Mouse (Mus musculus) liver, embryonic 13.5 days (tissue): ENCODE data around the gene Lhx2. TPM values are rescaled to one million over a fixed set of nuclear protein-coding genes. Genes with fewer than 3 reads are reported as not detected.

Source experiments
- ATAC-seq: fragments of 200-750 bp; cut with Nextera tagmentation; 2 replicates; pipeline ENCODE4 v1.8.0; 2017; ENCODE audit warnings: low read depth, mild to moderate bottlenecking, moderate number of reproducible peaks, moderate library complexity
- DNase-seq: peaks from one replicate; pipeline ENCODE4 v3.0.0; 2022
- H3K27ac ChIP-seq: fragments of 300-500 bp; sonication (generic); 2 replicates; pipeline ENCODE4 v1.5.1; 2015; ENCODE audit warnings: moderate library complexity, mild to moderate bottlenecking, inconsistent platforms
- H3K27me3 ChIP-seq: fragments of 300-500 bp; sonication (generic); 2 replicates; pipeline ENCODE4 v1.6.1; 2015; ENCODE audit warnings: mild to moderate bottlenecking, inconsistent platforms
- H3K36me3 ChIP-seq: fragments of 300-500 bp; sonication (generic); 2 replicates; pipeline ENCODE4 v1.6.1; 2015; ENCODE audit warnings: mild to moderate bottlenecking, inconsistent platforms
- H3K4me1 ChIP-seq: fragments of 300-500 bp; sonication (generic); replicated peaks from 2 replicates; pipeline ENCODE4 v1.6.1; 2015; ENCODE audit warnings: inconsistent platforms
- H3K4me2 ChIP-seq: fragments of 300-500 bp; sonication (generic); 2 replicates; pipeline ENCODE4 v1.6.1; 2015; ENCODE audit warnings: inconsistent platforms, mild to moderate bottlenecking, moderate library complexity
- H3K4me3 ChIP-seq: fragments of 300-500 bp; sonication (generic); replicated peaks from 2 replicates; pipeline ENCODE4 v1.5.1; 2015; ENCODE audit warnings: mild to moderate bottlenecking, inconsistent platforms
- H3K9ac ChIP-seq: fragments of 300-500 bp; sonication (generic); 2 replicates; pipeline ENCODE4 v1.6.1; 2015; ENCODE audit warnings: mild to moderate bottlenecking, inconsistent platforms
- H3K9me3 ChIP-seq: fragments of 300-500 bp; sonication (generic); replicated peaks from 2 replicates; pipeline ENCODE4 v1.6.1; 2016; ENCODE audit warnings: inconsistent platforms
- WGBS: fragments of 180-500 bp; shearing (Covaris S2); methylation state at CpG from one replicate; pipeline ENCODE4 v1.1.7; 2015; ENCODE audit not compliant: insufficient replicate concordance; 5-methylcytosine and 5-hydroxymethylcytosine counted together
- polyA plus RNA-seq: library from polyadenylated mRNA; unstranded; fragments of >200 nt; fragmentation: Nextera tagmentation; extraction: Ambion mirVana; gene quantifications from 2 replicates; pipeline ENCODE4 v1.2.1, GENCODE M21; 2015

The Lhx2 gene
- polyA plus RNA-seq, 1 experiment from 2014 or later: 2.9 TPM

DNA sequence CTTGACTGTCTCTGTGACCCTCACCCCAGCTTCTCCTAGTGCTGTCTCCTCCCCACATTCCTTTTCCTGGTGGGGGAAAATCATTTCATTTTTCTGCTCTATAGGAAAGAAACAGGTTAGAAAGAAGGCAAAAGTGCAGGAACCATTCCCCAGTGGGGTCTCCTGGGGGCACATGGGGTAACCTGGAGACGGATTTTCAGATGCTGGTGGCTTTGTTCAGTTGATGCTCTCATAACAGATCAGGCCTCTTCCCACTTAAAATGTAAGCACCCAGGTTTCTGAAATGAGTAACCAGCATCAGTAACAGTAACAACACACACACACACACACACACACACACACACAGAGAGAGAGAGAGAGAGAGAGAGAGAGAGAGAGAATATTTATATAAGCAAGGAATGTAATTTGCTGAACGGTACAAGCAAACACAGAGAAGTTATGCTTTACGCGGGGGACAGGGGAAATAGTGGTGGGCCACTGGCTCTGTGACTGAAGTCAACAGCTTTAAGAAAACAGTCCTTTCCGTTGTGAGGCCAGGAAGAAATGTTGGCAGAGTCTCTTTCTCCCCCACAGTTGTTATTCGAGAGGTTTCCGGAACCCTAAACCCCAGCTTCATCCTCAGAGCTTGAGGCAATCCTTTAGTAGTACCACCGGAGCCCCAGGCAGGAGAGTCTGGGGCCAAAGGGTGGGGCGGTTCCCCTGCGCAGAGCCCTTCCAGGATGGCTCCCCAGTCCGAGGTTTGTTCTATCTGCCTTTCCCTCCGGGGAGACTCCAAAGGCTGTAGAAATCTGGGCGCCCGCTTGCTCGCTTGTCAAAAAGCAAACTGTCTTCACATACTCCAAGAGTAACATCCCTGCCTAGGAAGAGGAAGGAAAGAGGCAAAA lies 8.0 kb downstream of the Lhx2 start:
- Histone ChIP-seq H3K27ac (no peak overlapping the region), H3K4me3 (no peak overlapping the region), H3K9me3 (no peaks in the 10 kb centered on the region), H3K9ac (no peak overlapping the region), H3K27me3 (peaks cover 100% of the 10 kb centered on the region), H3K36me3 (no peaks in the 10 kb centered on the region), H3K4me2 (peak overlapping the region; percentile 52; the same call in 1 of the 2 replicates), H3K4me1 (peaks cover 24% of the 10 kb centered on the region)
- 3% methylated on average over 15 of the region's 15 CpGs for WGBS
- DNase-seq (no peak), ATAC-seq (no peak)

DNA sequence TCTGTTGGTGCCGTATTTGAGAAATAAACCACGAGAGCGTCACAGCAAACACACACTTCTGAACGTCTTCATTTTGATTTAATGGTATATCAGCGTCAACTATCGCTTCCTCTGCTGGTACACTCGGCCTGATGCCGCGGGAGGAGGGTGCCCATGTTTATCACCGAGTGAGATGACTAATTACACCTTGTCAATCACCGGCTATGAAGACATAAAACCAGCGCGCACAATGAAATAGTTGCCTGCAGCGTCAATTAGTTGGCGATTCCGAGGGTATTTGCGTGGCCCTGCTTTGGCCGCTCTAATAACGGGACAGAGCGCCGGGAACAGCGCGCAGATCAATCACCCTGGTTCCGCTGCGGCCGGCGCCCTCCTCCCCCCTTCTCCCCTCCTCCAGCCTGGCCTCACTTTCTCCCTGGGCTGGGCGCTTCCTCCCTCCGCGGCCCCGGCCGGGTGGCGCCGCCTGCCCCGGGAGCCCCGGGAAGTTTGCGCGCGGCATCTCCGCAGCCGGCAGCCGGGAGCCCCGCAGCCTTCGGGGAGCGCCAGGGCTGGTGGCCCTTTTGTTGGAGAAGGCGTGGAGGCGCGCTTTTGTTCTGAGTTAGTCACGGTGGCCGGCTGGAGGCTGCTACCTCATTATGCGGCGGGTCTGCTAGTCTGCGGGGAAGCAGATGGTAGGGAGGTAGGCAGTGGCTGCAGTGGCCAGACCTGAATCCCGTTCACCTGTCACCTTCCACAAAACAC lies 8.9 kb downstream of the Lhx2 start:
- H3K36me3 ChIP-seq: no peaks in the 10 kb centered on the region
- peaks cover 100% of the 10 kb centered on the region for H3K27me3 ChIP-seq
- DNase-seq (no peak), ATAC-seq (no peak)
- WGBS: under 1% methylated on average over 54 of the region's 54 CpGs
- peak overlapping the region; percentile 37 for H3K4me3 ChIP-seq
- peak overlapping the region; percentile 52 for H3K4me2 ChIP-seq
- no peaks in the 10 kb centered on the region for H3K9me3 ChIP-seq
- H3K27ac ChIP-seq: no peak overlapping the region
- H3K9ac ChIP-seq: no peak overlapping the region
- peaks cover 24% of the 10 kb centered on the region for H3K4me1 ChIP-seq

DNA sequence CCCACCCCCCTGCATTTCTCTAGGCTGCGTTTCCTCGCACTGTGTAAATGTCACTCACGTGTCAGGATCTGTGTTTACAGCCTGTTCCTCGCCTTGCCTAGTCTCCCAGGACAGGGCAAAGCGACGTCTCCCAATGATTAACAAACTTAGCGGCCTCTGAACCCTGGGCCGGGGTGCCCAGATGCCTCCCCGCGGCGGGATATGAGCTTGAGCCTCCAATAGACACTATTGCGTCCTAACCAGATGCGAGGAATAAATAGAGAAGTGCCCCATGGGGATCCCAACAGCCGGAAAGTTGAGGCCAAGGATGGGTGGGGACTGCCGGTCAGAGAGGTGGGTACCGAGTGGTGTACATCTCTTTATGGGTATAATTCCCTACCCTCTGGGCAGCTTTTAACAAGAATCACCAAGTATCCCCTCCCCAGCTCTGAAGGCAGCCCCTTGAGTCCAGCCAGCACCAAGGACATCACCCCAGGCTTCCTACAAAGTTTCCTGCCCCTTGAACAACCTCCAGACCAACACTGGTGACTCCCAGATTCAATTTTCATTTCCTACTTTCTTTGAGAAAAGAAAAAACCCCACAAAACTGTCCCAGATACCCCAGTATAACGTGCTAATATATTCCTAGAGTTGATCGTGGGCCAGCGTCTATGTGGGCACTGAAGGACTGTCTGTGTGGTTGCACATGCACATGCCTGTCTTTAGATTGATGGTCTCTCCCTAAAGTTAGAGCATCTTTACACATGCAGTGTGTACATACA lies 9.8 kb downstream of the Lhx2 start:
- Histone ChIP-seq H3K4me1 (peaks cover 24% of the 10 kb centered on the region), H3K4me2 (no peak overlapping the region; the same call in 1 of the 2 replicates), H3K9ac (no peak overlapping the region), H3K27ac (no peak overlapping the region), H3K4me3 (peak overlapping the region; percentile 37; the same call in 1 of the 2 replicates), H3K27me3 (peaks cover 100% of the 10 kb centered on the region), H3K36me3 (no peaks in the 10 kb centered on the region), H3K9me3 (no peaks in the 10 kb centered on the region)
- DNase-seq (no peak), ATAC-seq (no peak)
- 3% methylated on average over 19 of the region's 19 CpGs for WGBS

DNA sequence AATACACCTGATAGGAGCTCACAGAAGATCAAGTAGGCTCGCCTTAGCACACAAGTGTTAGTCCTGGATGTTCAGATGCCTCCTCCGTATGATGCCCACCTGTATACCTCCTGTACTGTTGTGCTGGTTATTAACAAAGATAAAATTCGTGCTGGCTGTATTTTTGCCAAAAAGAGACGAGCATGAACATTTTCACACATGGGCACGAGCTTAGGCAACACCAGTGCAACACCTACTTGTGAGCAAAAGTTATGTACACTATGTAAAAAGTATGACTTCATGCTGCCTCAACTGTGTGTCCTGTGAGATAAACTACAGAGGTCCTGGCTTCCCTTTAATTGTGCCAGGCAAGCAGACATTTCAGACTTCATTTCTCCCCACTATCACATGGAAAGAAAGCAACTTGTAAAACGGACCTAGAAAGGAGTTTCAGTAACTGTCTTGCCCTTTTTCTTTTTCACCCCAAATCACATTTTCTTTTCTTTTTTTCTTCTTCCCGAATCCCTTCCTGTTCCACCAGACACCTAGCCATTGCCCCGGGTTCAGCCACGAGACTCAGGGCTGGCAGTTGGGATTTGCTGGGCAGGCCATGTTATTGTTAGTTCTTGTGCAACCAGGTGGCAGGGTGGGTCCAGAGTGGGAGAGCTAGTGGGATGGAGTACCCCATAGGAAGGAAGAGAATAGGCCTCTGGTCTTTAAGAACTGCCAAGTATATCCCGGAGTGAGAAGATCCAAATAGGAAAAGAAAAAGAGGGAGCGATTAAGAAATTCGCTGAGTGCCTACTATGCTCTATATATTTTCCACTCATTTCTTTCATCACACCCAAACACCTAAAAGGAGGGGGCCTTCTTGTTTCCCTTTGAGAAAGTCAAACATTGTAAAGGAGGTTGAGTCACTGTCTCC lies 10.6 kb downstream of the Lhx2 start:
- H3K4me2 ChIP-seq: no peak overlapping the region
- H3K4me1 ChIP-seq: peaks cover 26% of the 10 kb centered on the region
- H3K9me3 ChIP-seq: no peaks in the 10 kb centered on the region
- H3K4me3 ChIP-seq: 0 out of 2 replicates have a peak overlapping the region, but pooled peaks have one; percentile 48
- 7% methylated on average over 12 of the region's 12 CpGs for WGBS
- no peak overlapping the region for H3K9ac ChIP-seq
- no peak for DNase-seq
- ATAC-seq: no peak
- peaks cover 100% of the 10 kb centered on the region for H3K27me3 ChIP-seq
- H3K36me3 ChIP-seq: no peaks in the 10 kb centered on the region
- H3K27ac ChIP-seq: no peak overlapping the region

DNA sequence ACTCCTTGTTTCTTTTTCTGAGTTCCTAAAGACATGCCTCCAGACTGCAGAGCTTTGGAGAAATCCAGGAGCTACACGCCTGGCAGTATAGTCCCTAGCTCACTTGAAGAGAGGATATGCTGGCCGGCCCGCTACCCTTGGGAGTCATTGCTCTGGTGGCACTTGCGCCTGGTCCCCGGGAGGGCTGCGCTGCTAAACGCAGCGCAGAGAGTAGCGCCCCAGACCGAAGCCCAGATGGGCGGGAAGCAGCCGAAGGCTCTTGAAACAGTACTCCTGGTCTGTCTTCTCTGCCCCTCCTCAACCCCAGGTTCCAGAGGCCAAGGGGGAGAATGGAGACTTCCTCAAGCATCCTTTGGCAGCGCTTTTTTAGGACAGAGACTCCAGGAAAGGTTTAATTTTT lies 11.3 kb downstream of the Lhx2 start:
- Histone ChIP-seq H3K9ac (no peak overlapping the region), H3K4me3 (peak overlapping the region; percentile 48), H3K4me2 (peak overlapping the region; percentile 59), H3K4me1 (peaks cover 26% of the 10 kb centered on the region), H3K9me3 (no peaks in the 10 kb centered on the region), H3K27me3 (peaks cover 100% of the 10 kb centered on the region), H3K27ac (no peak overlapping the region), H3K36me3 (no peaks in the 10 kb centered on the region)
- no peak for DNase-seq
- 1% methylated on average over 13 of the region's 13 CpGs for WGBS
- ATAC-seq: no peak

DNA sequence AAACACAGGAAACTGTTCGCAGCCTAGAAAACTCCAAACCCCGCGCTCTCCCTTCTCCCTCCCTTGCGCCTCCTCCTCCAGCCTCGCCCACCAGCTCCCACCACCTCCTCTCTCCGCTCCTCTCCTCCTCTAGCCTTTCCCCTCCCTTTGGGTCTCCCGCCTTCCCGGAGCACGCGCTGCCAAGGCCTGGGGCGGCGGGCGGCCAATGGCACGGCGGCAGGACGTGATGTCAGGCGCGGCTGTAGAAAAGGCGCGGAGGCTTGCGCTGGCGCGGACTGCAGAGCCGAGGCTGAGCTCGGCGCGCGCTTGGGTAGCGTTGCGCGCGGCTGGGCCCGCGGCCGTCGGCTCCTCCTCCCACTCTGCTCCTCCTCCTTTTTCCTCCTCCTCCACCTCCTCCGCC lies 11.7 kb downstream of the Lhx2 start:
- ATAC-seq: peak; percentile 67
- H3K27ac ChIP-seq: no peak overlapping the region
- peaks cover 26% of the 10 kb centered on the region for H3K4me1 ChIP-seq
- no peaks in the 10 kb centered on the region for H3K9me3 ChIP-seq
- under 1% methylated on average over 36 of the region's 37 CpGs for WGBS
- H3K36me3 ChIP-seq: no peaks in the 10 kb centered on the region
- no peak overlapping the region for H3K9ac ChIP-seq
- peak overlapping the region; percentile 59 for H3K4me2 ChIP-seq
- DNase-seq: peak; percentile 22
- peak overlapping the region; percentile 48 for H3K4me3 ChIP-seq
- H3K27me3 ChIP-seq: peaks cover 100% of the 10 kb centered on the region

DNA sequence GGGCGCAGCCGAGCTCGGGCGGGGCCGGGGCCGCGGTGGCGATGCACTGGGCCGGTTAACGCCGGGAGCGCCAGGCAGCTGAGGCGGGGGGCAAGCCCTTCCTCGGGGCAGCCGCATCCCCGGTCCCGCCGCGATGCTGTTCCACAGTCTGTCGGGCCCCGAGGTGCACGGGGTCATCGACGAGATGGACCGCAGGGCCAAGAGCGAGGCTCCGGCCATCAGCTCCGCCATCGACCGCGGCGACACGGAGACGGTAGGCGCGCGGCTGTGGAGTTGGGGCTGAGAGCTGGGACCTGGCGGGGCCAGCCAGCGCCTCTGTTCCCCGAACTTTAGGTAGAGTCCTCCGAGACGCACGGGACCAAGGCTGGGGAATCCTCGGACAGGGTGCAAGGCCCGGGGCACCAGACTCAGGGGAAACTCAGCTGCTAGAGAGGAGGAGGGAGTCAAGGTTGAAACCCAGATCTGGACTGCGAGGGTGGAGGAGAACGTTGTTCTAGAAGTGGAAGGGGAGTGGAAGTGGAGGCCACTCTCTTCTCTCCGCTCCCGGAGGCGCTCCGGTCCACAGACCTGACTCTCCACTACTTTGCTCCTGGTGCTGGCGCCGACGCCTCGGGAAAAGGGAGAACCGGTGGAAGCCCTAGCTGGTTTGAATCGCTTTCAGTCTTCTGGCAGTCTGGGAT lies 12.7 kb downstream of the Lhx2 start:
- peak overlapping the region; percentile 36; the same call in 1 of the 2 replicates for H3K9ac ChIP-seq
- peaks cover 30% of the 10 kb centered on the region for H3K4me1 ChIP-seq
- no peak for ATAC-seq
- under 1% methylated on average over 57 of the region's 57 CpGs for WGBS
- H3K9me3 ChIP-seq: no peaks in the 10 kb centered on the region
- DNase-seq: no peak
- H3K4me3 ChIP-seq: peak overlapping the region; percentile 48
- H3K4me2 ChIP-seq: peak overlapping the region; percentile 59
- peaks cover 100% of the 10 kb centered on the region for H3K27me3 ChIP-seq
- no peaks in the 10 kb centered on the region for H3K36me3 ChIP-seq
- H3K27ac ChIP-seq: no peak overlapping the region; the same call in 1 of the 2 replicates

DNA sequence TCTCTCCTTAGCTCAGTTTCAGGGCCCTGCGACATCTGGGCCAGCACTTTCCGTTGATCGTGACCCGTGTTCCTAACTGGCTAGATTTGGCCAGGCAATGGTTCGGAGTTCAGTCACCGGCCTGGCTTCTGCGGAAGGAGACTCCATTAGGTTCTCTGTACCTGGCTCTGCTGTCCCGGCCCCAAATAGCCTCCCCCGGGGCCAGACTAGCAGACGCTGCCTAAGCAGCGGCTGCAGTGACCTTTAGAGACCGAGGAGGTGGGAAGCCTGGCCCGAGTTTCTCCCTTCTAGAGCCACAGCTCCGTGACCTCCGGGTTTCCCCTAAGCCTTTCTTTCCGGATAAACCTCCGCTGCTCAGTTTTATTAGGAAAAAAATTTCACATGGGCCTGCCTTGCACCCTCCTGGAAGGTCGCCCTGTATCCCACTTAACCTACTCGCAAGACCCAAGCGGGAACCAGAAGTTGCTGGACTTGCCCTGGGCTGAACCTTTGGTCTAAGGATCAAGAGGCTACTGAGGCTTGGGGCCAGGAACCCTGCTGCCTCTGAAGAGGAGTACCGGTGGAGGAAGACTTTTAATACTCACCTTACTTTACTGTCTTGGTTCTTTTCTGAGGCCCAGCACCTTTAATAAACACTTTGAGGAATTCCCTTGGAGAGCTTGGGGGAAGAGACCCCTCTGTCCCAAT lies 13.4 kb downstream of the Lhx2 start:
- no peak overlapping the region for H3K27ac ChIP-seq
- no peak for DNase-seq
- peak overlapping the region; percentile 48 for H3K4me3 ChIP-seq
- 2% methylated on average over 21 of the region's 21 CpGs for WGBS
- H3K4me1 ChIP-seq: peaks cover 30% of the 10 kb centered on the region
- no peaks in the 10 kb centered on the region for H3K9me3 ChIP-seq
- H3K36me3 ChIP-seq: no peaks in the 10 kb centered on the region
- H3K4me2 ChIP-seq: no peak overlapping the region
- peak overlapping the region; percentile 36; the same call in 1 of the 2 replicates for H3K9ac ChIP-seq
- no peak for ATAC-seq
- peaks cover 100% of the 10 kb centered on the region for H3K27me3 ChIP-seq

DNA sequence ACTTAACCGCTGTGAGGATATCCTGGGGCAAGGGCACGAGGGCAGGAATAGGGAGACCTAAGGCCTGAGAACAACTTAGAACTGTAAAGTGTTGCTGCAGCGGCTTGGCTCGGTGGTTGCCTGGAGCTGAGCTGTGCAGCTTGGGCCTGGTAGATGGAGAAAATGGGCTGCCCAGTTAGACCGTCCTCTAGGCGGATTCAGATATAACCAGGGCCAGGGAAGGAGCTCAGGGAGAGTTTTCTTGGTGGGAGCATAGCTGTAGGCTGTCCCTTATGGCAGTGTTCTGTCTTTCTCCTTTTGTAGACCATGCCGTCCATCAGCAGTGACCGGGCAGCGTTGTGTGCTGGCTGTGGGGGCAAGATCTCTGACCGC lies 13.9 kb downstream of the Lhx2 start:
- H3K9me3 ChIP-seq: no peaks in the 10 kb centered on the region
- DNase-seq (no peak), ATAC-seq (no peak)
- 6% methylated on average over 10 of the region's 10 CpGs for WGBS
- no peaks in the 10 kb centered on the region for H3K36me3 ChIP-seq
- no peak overlapping the region for H3K27ac ChIP-seq
- H3K4me1 ChIP-seq: peaks cover 27% of the 10 kb centered on the region
- peaks cover 100% of the 10 kb centered on the region for H3K27me3 ChIP-seq
- peak overlapping the region; percentile 48 for H3K4me3 ChIP-seq
- peak overlapping the region; percentile 2; the same call in 1 of the 2 replicates for H3K9ac ChIP-seq
- H3K4me2 ChIP-seq: 0 out of 2 replicates have a peak overlapping the region, but pooled peaks have one; percentile 17
